Mouse (Mus musculus): ENCODE results near the gene Gm10570. TPM values are rescaled to one million over a fixed set of nuclear protein-coding genes. Genes with fewer than 3 reads are reported as not detected.
A peak's percentile ranks its signal among the peaks of the same experiment; 100 is the strongest.

Gene Gm10570
- polyA plus RNA-seq, 1 experiment, result not detected

- no peak for TF ChIP-seq POLR2A (IDR thresholded peaks at IDR 0.05; ENCODE audit: low read depth, low read length)
- no peak for TF ChIP-seq CTCF (IDR thresholded peaks at IDR 0.05; ENCODE audit: extremely low read depth, insufficient read depth, insufficient read length, insufficient replicate concordance)
- Histone ChIP-seq H3K27me3 (ENCODE audit: control insufficient read depth, insufficient read depth, low read length) (peaks cover 19% of the 10 kb centered on the region), H3K4me1 (ENCODE audit: control insufficient read depth, insufficient read depth, insufficient read length) (peaks cover 6% of the 10 kb centered on the region; the same call in 1 of the 2 replicates), H3K36me3 (ENCODE audit: control insufficient read depth, insufficient read depth, low read length) (no peaks in the 10 kb centered on the region), H3K4me3 (ENCODE audit: extremely low read depth, insufficient read depth, insufficient read length) (peak overlapping the region; percentile 7; the same call in 1 of the 2 replicates), H3K27ac (ENCODE audit: insufficient read depth, low read length) (no peak overlapping the region)
- 4% methylated on average over 23 of the region's 23 CpGs for WGBS
- DNase-seq (ENCODE audit: low read depth in 1 of 2, low spot score in 2 of 2), result no peak
These were observed 633 bp downstream of the Gm10570 start for GRCm38 (mm10) chr4:130307851-130308230.

DNA sequence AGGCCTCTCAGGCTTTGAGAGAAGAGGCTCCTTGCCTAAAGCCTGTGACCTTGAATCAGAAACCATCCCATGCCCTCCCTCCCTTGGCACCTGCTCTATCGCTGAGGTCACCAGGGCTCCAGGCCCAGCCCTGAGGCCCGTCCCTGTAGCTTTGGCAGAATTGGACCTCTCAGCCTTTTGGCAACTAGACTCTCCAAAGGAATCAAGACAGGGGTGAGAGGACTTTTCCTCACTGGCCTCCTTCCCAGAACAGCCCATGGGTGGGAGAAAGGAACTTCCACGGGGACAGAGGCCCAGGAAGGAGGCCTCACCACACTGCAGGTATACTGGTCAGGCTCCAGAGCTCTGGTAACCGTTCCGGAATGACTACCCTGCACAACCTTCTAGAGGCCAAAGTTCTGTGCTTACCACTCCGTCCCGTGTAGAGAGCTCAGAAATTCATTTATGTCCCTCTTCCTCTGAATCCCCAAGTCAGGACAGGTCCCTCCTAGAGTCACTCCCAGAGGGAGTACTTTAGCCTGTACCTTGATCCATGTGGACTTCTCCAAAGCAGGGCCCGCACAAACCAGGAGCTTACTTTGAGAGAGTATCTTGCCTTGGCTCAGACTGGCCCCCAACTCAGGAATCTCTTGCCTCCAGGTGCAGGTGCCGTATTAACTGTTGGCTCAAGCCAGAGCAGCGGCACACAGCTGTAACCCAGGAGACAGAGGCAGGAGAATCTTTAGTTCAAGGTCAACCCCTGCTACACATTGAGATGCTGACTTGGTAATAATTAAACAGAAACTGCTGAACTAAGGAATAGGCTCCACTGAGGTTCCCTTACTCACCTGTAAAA, 1.5 kb downstream of the Gm10570 start:
- TF ChIP-seq POLR2A (IDR thresholded peaks at IDR 0.05; ENCODE audit: low read depth, low read length) (no peak), CTCF (IDR thresholded peaks at IDR 0.05; ENCODE audit: extremely low read depth, insufficient read depth, insufficient read length, insufficient replicate concordance) (no peak)
- 88% methylated on average over 10 of the region's 10 CpGs for WGBS
- Histone ChIP-seq H3K36me3 (ENCODE audit: control insufficient read depth, insufficient read depth, low read length) (no peaks in the 10 kb centered on the region), H3K4me1 (ENCODE audit: control insufficient read depth, insufficient read depth, insufficient read length) (peaks cover 6% of the 10 kb centered on the region; the same call in 1 of the 2 replicates), H3K27me3 (ENCODE audit: control insufficient read depth, insufficient read depth, low read length) (peaks cover 19% of the 10 kb centered on the region), H3K27ac (ENCODE audit: insufficient read depth, low read length) (no peak overlapping the region), H3K4me3 (ENCODE audit: extremely low read depth, insufficient read depth, insufficient read length) (no peak overlapping the region)
- no peak for DNase-seq (ENCODE audit: low read depth in 1 of 2, low spot score in 2 of 2)

- Histone ChIP-seq H3K36me3 (ENCODE audit: control insufficient read depth, insufficient read depth, low read length) (no peaks in the 10 kb centered on the region), H3K27ac (ENCODE audit: insufficient read depth, low read length) (no peak overlapping the region), H3K4me3 (ENCODE audit: extremely low read depth, insufficient read depth, insufficient read length) (no peak overlapping the region), H3K27me3 (ENCODE audit: control insufficient read depth, insufficient read depth, low read length) (peaks cover 19% of the 10 kb centered on the region), H3K4me1 (ENCODE audit: control insufficient read depth, insufficient read depth, insufficient read length) (peaks cover 6% of the 10 kb centered on the region; the same call in 1 of the 2 replicates)
- WGBS, result 42% methylated on average over 3 of the region's 3 CpGs
- DNase-seq (ENCODE audit: low read depth in 1 of 2, low spot score in 2 of 2), result no peak
- no peak for TF ChIP-seq POLR2A (IDR thresholded peaks at IDR 0.05; ENCODE audit: low read depth, low read length)
These were observed 3.7 kb downstream of the Gm10570 start for GRCm38 (mm10) chr4:130304746-130305145.

GRCm38 (mm10) chr4:130302285-130302870, 6.1 kb downstream of the Gm10570 start:
- H3K27ac ChIP-seq (ENCODE audit: insufficient read depth, low read length), result no peak overlapping the region
- no peaks in the 10 kb centered on the region for H3K4me1 ChIP-seq (ENCODE audit: control insufficient read depth, insufficient read depth, insufficient read length)
- no peak for DNase-seq (ENCODE audit: low read depth in 1 of 2, low spot score in 2 of 2)
- H3K27me3 ChIP-seq (ENCODE audit: control insufficient read depth, insufficient read depth, low read length), result peaks cover 6% of the 10 kb centered on the region
- TF ChIP-seq POLR2A (IDR thresholded peaks at IDR 0.05; ENCODE audit: low read depth, low read length) (no peak), CTCF (IDR thresholded peaks at IDR 0.05; ENCODE audit: extremely low read depth, insufficient read depth, insufficient read length, insufficient replicate concordance) (no peak)
- WGBS, result 68% methylated on average over 12 of the region's 12 CpGs
- no peak overlapping the region for H3K4me3 ChIP-seq (ENCODE audit: extremely low read depth, insufficient read depth, insufficient read length)
- no peaks in the 10 kb centered on the region for H3K36me3 ChIP-seq (ENCODE audit: control insufficient read depth, insufficient read depth, low read length)

DNA sequence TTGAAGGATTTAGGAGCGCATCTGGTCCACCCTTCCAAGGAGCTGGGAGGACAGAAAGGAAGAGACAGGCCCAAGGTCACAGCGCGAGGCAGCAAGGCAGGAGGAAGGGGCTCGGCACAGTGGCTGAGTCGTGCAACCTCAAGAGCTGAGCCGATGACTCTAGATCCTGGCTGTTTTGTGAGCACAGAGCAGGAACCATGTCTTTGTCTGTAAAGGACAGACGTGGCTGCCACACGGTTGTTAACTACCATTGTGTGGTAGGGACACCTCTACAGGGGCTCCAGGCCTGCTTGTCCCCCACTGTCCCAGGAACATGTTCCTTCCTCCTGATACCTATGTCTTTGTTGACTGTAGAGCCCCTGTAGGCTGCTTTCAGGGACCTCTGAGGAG, 8.8 kb downstream of the Gm10570 start:
- H3K27ac ChIP-seq (ENCODE audit: insufficient read depth, low read length), result no peak overlapping the region
- H3K4me1 ChIP-seq (ENCODE audit: control insufficient read depth, insufficient read depth, insufficient read length), result no peaks in the 10 kb centered on the region
- H3K36me3 ChIP-seq (ENCODE audit: control insufficient read depth, insufficient read depth, low read length), result no peaks in the 10 kb centered on the region
- H3K4me3 ChIP-seq (ENCODE audit: extremely low read depth, insufficient read depth, insufficient read length), result no peak overlapping the region
- no peak for TF ChIP-seq POLR2A (IDR thresholded peaks at IDR 0.05; ENCODE audit: low read depth, low read length)
- TF ChIP-seq CTCF (IDR thresholded peaks at IDR 0.05; ENCODE audit: extremely low read depth, insufficient read depth, insufficient read length, insufficient replicate concordance), result no peak
- WGBS, result 86% methylated on average over 8 of the region's 8 CpGs
- no peak for DNase-seq (ENCODE audit: low read depth in 1 of 2, low spot score in 2 of 2)
- H3K27me3 ChIP-seq (ENCODE audit: control insufficient read depth, insufficient read depth, low read length), result 0 out of 2 replicates have a peak, but pooled peaks cover under 1% of the 10 kb centered on the region

- Histone ChIP-seq H3K4me1 (ENCODE audit: control insufficient read depth, insufficient read depth, insufficient read length) (no peaks in the 10 kb centered on the region), H3K4me3 (ENCODE audit: extremely low read depth, insufficient read depth, insufficient read length) (no peak overlapping the region), H3K27me3 (ENCODE audit: control insufficient read depth, insufficient read depth, low read length) (no peaks in the 10 kb centered on the region), H3K36me3 (ENCODE audit: control insufficient read depth, insufficient read depth, low read length) (no peaks in the 10 kb centered on the region), H3K27ac (ENCODE audit: insufficient read depth, low read length) (no peak overlapping the region)
- no peak for DNase-seq (ENCODE audit: low read depth in 1 of 2, low spot score in 2 of 2)
- no peak for TF ChIP-seq CTCF (IDR thresholded peaks at IDR 0.05; ENCODE audit: extremely low read depth, insufficient read depth, insufficient read length, insufficient replicate concordance)
- no peak for TF ChIP-seq POLR2A (IDR thresholded peaks at IDR 0.05; ENCODE audit: low read depth, low read length)
- WGBS, result 83% methylated on average over 11 of the region's 11 CpGs
These were observed 9.4 kb downstream of the Gm10570 start for GRCm38 (mm10) chr4:130298877-130299628.

All from spleen, adult 2 months (tissue).